ENCODE assay signal across 20 mouse cellular contexts in genomic region chr10:97606579-97606978, GRCm38 (mm10). TPM values are rescaled to one million over a fixed set of nuclear protein-coding genes. Genes with fewer than 3 reads are reported as not detected.
DNase-seq lines count a peak whose midpoint lies in the region; ATAC-seq lines count a peak whose summit lies in the region.
"Had no signal": no experiment of that assay in that cellular context is flagged by ENCODE, and none has a peak within 500 bp of the region (broad histone marks: within the 10 kb centered on the region; RNA-seq: fewer than 3 reads in every experiment).

TSS of gene Kera (plus strand) at chr10:97606879.

- no peaks in the 10 kb centered on the region for H3K9me3 ChIP-seq in embryonic facial prominence, embryonic 15.5 days (replicated peaks)
- H3K9me3 ChIP-seq: forebrain, embryonic 10.5 days; heart, embryonic 13.5 days; hindbrain, embryonic 15.5 days had no signal

- H3K4me2 ChIP-seq in embryonic facial prominence, embryonic 15.5 days (replicated peaks), result no peak within 1 kb of the TSS
- H3K4me2 ChIP-seq: heart, embryonic 13.5 days; hindbrain, embryonic 15.5 days had no signal

- no peak within 1 kb of the TSS for H3K9ac ChIP-seq in embryonic facial prominence, embryonic 15.5 days
- H3K9ac ChIP-seq: heart, embryonic 13.5 days; hindbrain, embryonic 15.5 days had no signal

- intact Hi-C loops in gastrocnemius, postnatal 14 days (cut with DNase I; ENCODE audit: low total_unique reads), result no loop called here

- H3K36me3 ChIP-seq in embryonic facial prominence, embryonic 15.5 days, result no peaks in the 10 kb centered on the region
- H3K36me3 ChIP-seq: forebrain, embryonic 10.5 days; heart, embryonic 13.5 days; hindbrain, embryonic 15.5 days had no signal

- 0 out of 2 replicates have a peak within 1 kb of the TSS, but pooled peaks have one; percentile 28 for H3K27ac ChIP-seq in embryonic facial prominence, embryonic 15.5 days (replicated peaks)
- H3K27ac ChIP-seq: forebrain, embryonic 10.5 days; heart, embryonic 13.5 days; hindbrain, embryonic 15.5 days had no signal

- ATAC-seq in embryonic facial prominence, embryonic 15.5 days (ENCODE audit: insufficient number of reproducible peaks, low FRiP score, low TSS enrichment, low read depth), result no peak
- ATAC-seq: forebrain, embryonic 14.5 days; intestine, embryonic 16.5 days had no signal

- no peaks in the 10 kb centered on the region for H3K4me1 ChIP-seq in embryonic facial prominence, embryonic 15.5 days
- H3K4me1 ChIP-seq: forebrain, embryonic 10.5 days; heart, embryonic 13.5 days; hindbrain, embryonic 15.5 days had no signal

- no peak within 1 kb of the TSS for H3K4me3 ChIP-seq in embryonic facial prominence, embryonic 15.5 days (replicated peaks)
- H3K4me3 ChIP-seq: erythroblast, embryonic 14.5 days; forebrain, embryonic 10.5 days; heart, embryonic 13.5 days; hindbrain, embryonic 15.5 days had no signal

- 41% methylated on average over 2 of the region's 2 CpGs for WGBS in embryonic facial prominence, embryonic 15.5 days

- H3K27me3 ChIP-seq in embryonic facial prominence, embryonic 15.5 days, result no peaks in the 10 kb centered on the region
- H3K27me3 ChIP-seq: heart, embryonic 13.5 days; hindbrain, embryonic 15.5 days had no signal

- no peak for DNase-seq in gastrocnemius, postnatal 14 days
- DNase-seq in gastrocnemius, adult 8-10 months (ENCODE audit: low spot score in 2 of 2), result no peak
- DNase-seq in gastrocnemius, postnatal 4 days (ENCODE audit: low spot score in 2 of 2), result no peak
- no peak for DNase-seq in lung, postnatal 14 days
- no peak for DNase-seq in spleen, postnatal 14 days (ENCODE audit: low spot score in 2 of 2)
- DNase-seq: adrenal gland, adult 8-10 months; adrenal gland, postnatal 36 days; cerebellum, adult 2 months; cerebellum, postnatal 10 days; heart, postnatal 36 days had no signal

RNA-seq across cellular contexts. Expression of gene Kera, which starts in this region (rescaled TPM):
- total RNA-seq in gastrocnemius, postnatal 14 days (2021), result 10 to 100 TPM; 50.2 to 52.1 TPM
- total RNA-seq in gastrocnemius, adult 8-10 months (2022), result 1 to 10 TPM in 3 of 4 experiments, under 1 TPM in 1; 0.75 to 4.0 (median 2.0) TPM
- polyA plus RNA-seq in embryonic facial prominence, embryonic 15.5 days (2015; fragmentation: Nextera tagmentation; extraction: Ambion mirVana), result 34.6 and 35.7 TPM in 2 replicates
- total RNA-seq in gastrocnemius, postnatal 4 days (2021), result 10 to 100 TPM; 39.1 to 70.1 TPM
- total RNA-seq: adrenal gland, adult 8-10 months; adrenal gland, postnatal 36 days; ES-E14; granulocyte monocyte progenitor cell, adult 5-6 weeks; heart, postnatal 36 days had no signal
- polyA plus RNA-seq: cerebellum, adult 2 months; erythroblast, embryonic 14.5 days; forebrain, embryonic 10.5 days; forebrain, embryonic 14.5 days; hindbrain, embryonic 11.5 days had no signal

Comparison
In these comparisons a context has a peak if more than half of its experiments do, and no peak if none do; other contexts are left out.
1. RNA of gene Kera (total RNA-seq): 39.1 to 70.1 TPM in gastrocnemius, postnatal 4 days and 50.2 to 52.1 TPM in gastrocnemius, postnatal 14 days; 0.75 to 4.0 TPM in gastrocnemius, adult 8-10 months; every median in the first group is over 4 times any median in the second.